Mouse (Mus musculus): Measurements from ENCODE around the gene Exoc3l2. TPM values are rescaled to one million over a fixed set of nuclear protein-coding genes. Genes with fewer than 3 reads are reported as not detected.

Exoc3l2 gene
- polyA plus RNA-seq, 1 experiment from 2014 or later = 0.45 TPM

GRCm38 (mm10) chr7:19469404-19469803 lies 6.3 kb downstream of the Exoc3l2 start:
- Histone ChIP-seq H3K4me1 (ENCODE audit: control insufficient read depth, insufficient read depth, low read length) (no peaks in the 10 kb centered on the region), H3K27ac (ENCODE audit: low read length) (no peak overlapping the region), H3K27me3 (ENCODE audit: control insufficient read depth, insufficient read depth, low read depth, low read length) (peaks cover 49% of the 10 kb centered on the region), H3K4me3 (ENCODE audit: low read depth, low read length) (no peak overlapping the region), H3K4me2 (ENCODE audit: low read length) (no peak overlapping the region), H3K9me3 (replicated peaks; ENCODE audit: control insufficient read depth, low read length, poor library complexity, severe bottlenecking) (no peaks in the 10 kb centered on the region), H3K9ac (ENCODE audit: low read depth, low read length) (no peak overlapping the region), H3K36me3 (ENCODE audit: control insufficient read depth, insufficient read depth, low read length) (no peaks in the 10 kb centered on the region)
- no peak for ATAC-seq
- WGBS = 25% methylated on average over 23 of the region's 23 CpGs

GRCm38 (mm10) chr7:19470308-19470707 lies 7.2 kb downstream of the Exoc3l2 start:
- H3K4me2 ChIP-seq (ENCODE audit: low read length) = no peak overlapping the region
- H3K27ac ChIP-seq (ENCODE audit: low read length) = no peak overlapping the region
- no peaks in the 10 kb centered on the region for H3K36me3 ChIP-seq (ENCODE audit: control insufficient read depth, insufficient read depth, low read length)
- WGBS = 4% methylated on average over 14 of the region's 14 CpGs
- no peak overlapping the region for H3K9ac ChIP-seq (ENCODE audit: low read depth, low read length)
- H3K4me3 ChIP-seq (ENCODE audit: low read depth, low read length) = no peak overlapping the region
- no peaks in the 10 kb centered on the region for H3K4me1 ChIP-seq (ENCODE audit: control insufficient read depth, insufficient read depth, low read length)
- H3K9me3 ChIP-seq (replicated peaks; ENCODE audit: control insufficient read depth, low read length, poor library complexity, severe bottlenecking) = no peaks in the 10 kb centered on the region
- no peak for ATAC-seq
- H3K27me3 ChIP-seq (ENCODE audit: control insufficient read depth, insufficient read depth, low read depth, low read length) = peaks cover 52% of the 10 kb centered on the region

GRCm38 (mm10) chr7:19472403-19472802 lies 9.3 kb downstream of the Exoc3l2 start:
- H3K27me3 ChIP-seq (ENCODE audit: control insufficient read depth, insufficient read depth, low read depth, low read length) = peaks cover 45% of the 10 kb centered on the region
- H3K4me2 ChIP-seq (ENCODE audit: low read length) = no peak overlapping the region
- H3K4me3 ChIP-seq (ENCODE audit: low read depth, low read length) = no peak overlapping the region

GRCm38 (mm10) chr7:19473875-19474443 lies 10.8 kb downstream of the Exoc3l2 start:
- no peaks in the 10 kb centered on the region for H3K4me1 ChIP-seq (ENCODE audit: control insufficient read depth, insufficient read depth, low read length)
- peak overlapping the region; percentile 66 for H3K4me2 ChIP-seq (ENCODE audit: low read length)
- under 1% methylated on average over 67 of the region's 89 CpGs for WGBS
- peak; percentile 92 for ATAC-seq
- peak overlapping the region; percentile 68 for H3K9ac ChIP-seq (ENCODE audit: low read depth, low read length)
- peak overlapping the region; percentile 52 for H3K4me3 ChIP-seq (ENCODE audit: low read depth, low read length)
- peak overlapping the region; percentile 84 for H3K27ac ChIP-seq (ENCODE audit: low read length)
- H3K9me3 ChIP-seq (replicated peaks; ENCODE audit: control insufficient read depth, low read length, poor library complexity, severe bottlenecking) = no peaks in the 10 kb centered on the region
- peaks cover 50% of the 10 kb centered on the region for H3K27me3 ChIP-seq (ENCODE audit: control insufficient read depth, insufficient read depth, low read depth, low read length)
- H3K36me3 ChIP-seq (ENCODE audit: control insufficient read depth, insufficient read depth, low read length) = no peaks in the 10 kb centered on the region

More at GRCm38 (mm10) chr7:19472403-19472802, 9.3 kb downstream of the Exoc3l2 start:
- 43% methylated on average over 4 of the region's 4 CpGs for WGBS
- Histone ChIP-seq H3K4me1 (ENCODE audit: control insufficient read depth, insufficient read depth, low read length) (no peaks in the 10 kb centered on the region), H3K36me3 (ENCODE audit: control insufficient read depth, insufficient read depth, low read length) (no peaks in the 10 kb centered on the region), H3K27ac (ENCODE audit: low read length) (no peak overlapping the region), H3K9me3 (replicated peaks; ENCODE audit: control insufficient read depth, low read length, poor library complexity, severe bottlenecking) (no peaks in the 10 kb centered on the region), H3K9ac (ENCODE audit: low read depth, low read length) (no peak overlapping the region)
- no peak for ATAC-seq

- Histone ChIP-seq H3K4me2 (ENCODE audit: low read length) (no peak overlapping the region), H3K27ac (ENCODE audit: low read length) (no peak overlapping the region), H3K9me3 (replicated peaks; ENCODE audit: control insufficient read depth, low read length, poor library complexity, severe bottlenecking) (no peaks in the 10 kb centered on the region), H3K27me3 (ENCODE audit: control insufficient read depth, insufficient read depth, low read depth, low read length) (peaks cover 26% of the 10 kb centered on the region), H3K4me3 (ENCODE audit: low read depth, low read length) (no peak overlapping the region), H3K4me1 (ENCODE audit: control insufficient read depth, insufficient read depth, low read length) (no peaks in the 10 kb centered on the region), H3K36me3 (ENCODE audit: control insufficient read depth, insufficient read depth, low read length) (no peaks in the 10 kb centered on the region), H3K9ac (ENCODE audit: low read depth, low read length) (no peak overlapping the region)
- 82% methylated on average over 2 of the region's 2 CpGs for WGBS
- ATAC-seq = no peak
These were observed 14.0 kb downstream of the Exoc3l2 start for GRCm38 (mm10) chr7:19477084-19477483.

GRCm38 (mm10) chr7:19477624-19478384 lies 14.7 kb downstream of the Exoc3l2 start:
- Histone ChIP-seq H3K4me3 (ENCODE audit: low read depth, low read length) (no peak overlapping the region), H3K4me2 (ENCODE audit: low read length) (no peak overlapping the region), H3K27ac (ENCODE audit: low read length) (no peak overlapping the region), H3K9ac (ENCODE audit: low read depth, low read length) (no peak overlapping the region), H3K36me3 (ENCODE audit: control insufficient read depth, insufficient read depth, low read length) (no peaks in the 10 kb centered on the region), H3K27me3 (ENCODE audit: control insufficient read depth, insufficient read depth, low read depth, low read length) (peaks cover 19% of the 10 kb centered on the region), H3K9me3 (replicated peaks; ENCODE audit: control insufficient read depth, low read length, poor library complexity, severe bottlenecking) (no peaks in the 10 kb centered on the region), H3K4me1 (ENCODE audit: control insufficient read depth, insufficient read depth, low read length) (no peaks in the 10 kb centered on the region)
- ATAC-seq = no peak
- 33% methylated on average over 14 of the region's 14 CpGs for WGBS

- H3K27me3 ChIP-seq (ENCODE audit: control insufficient read depth, insufficient read depth, low read depth, low read length) = peaks cover 10% of the 10 kb centered on the region
- H3K27ac ChIP-seq (ENCODE audit: low read length) = no peak overlapping the region
- H3K4me3 ChIP-seq (ENCODE audit: low read depth, low read length) = no peak overlapping the region
- ATAC-seq = no peak
- no peaks in the 10 kb centered on the region for H3K4me1 ChIP-seq (ENCODE audit: control insufficient read depth, insufficient read depth, low read length)
- 80% methylated on average over 8 of the region's 8 CpGs for WGBS
- H3K4me2 ChIP-seq (ENCODE audit: low read length) = no peak overlapping the region
- H3K36me3 ChIP-seq (ENCODE audit: control insufficient read depth, insufficient read depth, low read length) = no peaks in the 10 kb centered on the region
- H3K9ac ChIP-seq (ENCODE audit: low read depth, low read length) = no peak overlapping the region
- no peaks in the 10 kb centered on the region for H3K9me3 ChIP-seq (replicated peaks; ENCODE audit: control insufficient read depth, low read length, poor library complexity, severe bottlenecking)
These were observed 20.1 kb downstream of the Exoc3l2 start for GRCm38 (mm10) chr7:19483281-19483680.

GRCm38 (mm10) chr7:19485488-19485887 lies 22.4 kb downstream of the Exoc3l2 start:
- Histone ChIP-seq H3K9ac (ENCODE audit: low read depth, low read length) (no peak overlapping the region), H3K4me3 (ENCODE audit: low read depth, low read length) (no peak overlapping the region), H3K4me1 (ENCODE audit: control insufficient read depth, insufficient read depth, low read length) (peaks cover 4% of the 10 kb centered on the region), H3K4me2 (ENCODE audit: low read length) (no peak overlapping the region), H3K9me3 (replicated peaks; ENCODE audit: control insufficient read depth, low read length, poor library complexity, severe bottlenecking) (no peaks in the 10 kb centered on the region), H3K36me3 (ENCODE audit: control insufficient read depth, insufficient read depth, low read length) (no peaks in the 10 kb centered on the region), H3K27ac (ENCODE audit: low read length) (no peak overlapping the region), H3K27me3 (ENCODE audit: control insufficient read depth, insufficient read depth, low read depth, low read length) (peaks cover 31% of the 10 kb centered on the region)
- WGBS = 100% methylated on average over 1 of the region's 1 CpGs
- ATAC-seq = no peak

GRCm38 (mm10) chr7:19486549-19486948 lies 23.4 kb downstream of the Exoc3l2 start:
- WGBS = 94% methylated on average over 7 of the region's 7 CpGs
- no peaks in the 10 kb centered on the region for H3K9me3 ChIP-seq (replicated peaks; ENCODE audit: control insufficient read depth, low read length, poor library complexity, severe bottlenecking)

More at GRCm38 (mm10) chr7:19486549-19486948, 23.4 kb downstream of the Exoc3l2 start:
- no peak for ATAC-seq
- Histone ChIP-seq H3K4me2 (ENCODE audit: low read length) (no peak overlapping the region), H3K27me3 (ENCODE audit: control insufficient read depth, insufficient read depth, low read depth, low read length) (peaks cover 41% of the 10 kb centered on the region), H3K4me1 (ENCODE audit: control insufficient read depth, insufficient read depth, low read length) (peaks cover 4% of the 10 kb centered on the region), H3K4me3 (ENCODE audit: low read depth, low read length) (no peak overlapping the region), H3K36me3 (ENCODE audit: control insufficient read depth, insufficient read depth, low read length) (no peaks in the 10 kb centered on the region), H3K9ac (ENCODE audit: low read depth, low read length) (no peak overlapping the region), H3K27ac (ENCODE audit: low read length) (no peak overlapping the region)

Measured in midbrain, embryonic 16.5 days (tissue).